Mouse (Mus musculus) urinary bladder, postnatal 36 days (tissue): ENCODE data around the gene Chd2.
"Not testable (repeated sequence)": the region's sequence is repeated elsewhere in the genome, so short reads cannot be mapped to it uniquely, and the experiment has no call there.

Experiments used
- DNase-seq, 2 experiments: peaks; one replicate each; pipeline ENCODE4 v3.0.0; 2022; ENCODE audit warnings: low spot score in 2 of 2, mixed read lengths in 1 of 2

Gene Chd2

DNA sequence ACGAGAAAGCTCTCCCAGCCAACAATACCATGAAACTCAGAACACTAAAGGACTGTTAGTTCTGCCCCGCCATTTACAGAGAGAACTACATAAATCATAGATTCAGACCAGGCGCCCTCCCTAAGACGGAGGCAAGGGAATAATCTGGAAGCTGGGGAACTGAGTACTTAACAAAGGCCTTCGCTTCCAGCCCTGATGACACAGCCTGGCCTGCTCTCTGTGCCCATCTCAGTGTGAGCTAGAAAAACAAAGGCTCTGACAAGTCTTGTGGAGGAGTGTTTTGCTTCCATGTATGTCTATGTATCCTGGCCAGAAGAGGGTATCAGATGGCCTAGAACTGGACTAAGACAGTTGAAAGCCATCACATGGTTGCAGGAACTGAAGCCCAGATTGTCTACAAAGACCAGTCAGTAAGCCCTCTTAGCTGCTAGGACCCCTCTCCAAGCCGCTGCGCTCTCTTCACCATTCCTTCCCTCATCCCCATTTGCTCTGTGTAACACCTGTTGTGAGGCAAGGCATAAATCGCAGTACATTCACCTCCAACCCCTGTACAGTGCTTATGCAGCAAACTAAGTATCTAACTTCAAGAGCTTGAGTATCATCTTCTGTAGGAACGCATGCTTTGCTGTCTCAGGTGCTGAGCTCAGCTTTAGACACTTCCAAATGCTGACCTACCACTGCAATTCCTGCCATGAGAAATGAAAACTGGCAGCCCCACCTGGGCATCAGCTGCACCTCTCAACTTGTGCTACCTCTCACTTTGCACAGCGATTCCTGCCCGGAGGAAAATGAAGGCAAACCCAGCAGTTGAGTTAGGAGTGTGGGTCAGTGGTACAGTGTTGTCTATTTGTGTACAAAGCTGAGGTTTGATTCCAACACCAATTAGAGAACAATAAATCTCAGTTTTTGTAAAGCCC is 20.1 kb downstream of the Chd2 start:
- no peak for DNase-seq

DNA sequence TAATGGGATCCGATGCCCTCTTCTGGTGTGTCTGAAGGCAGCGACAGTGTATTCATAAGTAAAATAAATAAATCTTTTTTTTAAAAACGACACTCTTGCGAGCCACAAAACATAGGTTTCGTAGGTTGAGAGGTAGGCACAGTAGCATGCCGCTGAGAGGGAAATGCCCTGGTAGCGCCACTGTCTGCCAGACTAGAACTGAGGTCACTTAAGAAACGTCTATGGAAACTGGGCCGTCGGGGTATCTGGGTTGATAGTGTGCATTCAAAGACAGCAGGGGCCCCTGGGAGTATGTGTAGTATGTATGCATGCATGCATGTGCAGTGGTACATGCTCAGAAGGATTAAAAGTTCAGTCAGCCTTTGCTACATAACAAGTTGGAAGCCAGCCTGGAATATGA is 21.4 kb downstream of the Chd2 start:
- no peak for DNase-seq

DNA sequence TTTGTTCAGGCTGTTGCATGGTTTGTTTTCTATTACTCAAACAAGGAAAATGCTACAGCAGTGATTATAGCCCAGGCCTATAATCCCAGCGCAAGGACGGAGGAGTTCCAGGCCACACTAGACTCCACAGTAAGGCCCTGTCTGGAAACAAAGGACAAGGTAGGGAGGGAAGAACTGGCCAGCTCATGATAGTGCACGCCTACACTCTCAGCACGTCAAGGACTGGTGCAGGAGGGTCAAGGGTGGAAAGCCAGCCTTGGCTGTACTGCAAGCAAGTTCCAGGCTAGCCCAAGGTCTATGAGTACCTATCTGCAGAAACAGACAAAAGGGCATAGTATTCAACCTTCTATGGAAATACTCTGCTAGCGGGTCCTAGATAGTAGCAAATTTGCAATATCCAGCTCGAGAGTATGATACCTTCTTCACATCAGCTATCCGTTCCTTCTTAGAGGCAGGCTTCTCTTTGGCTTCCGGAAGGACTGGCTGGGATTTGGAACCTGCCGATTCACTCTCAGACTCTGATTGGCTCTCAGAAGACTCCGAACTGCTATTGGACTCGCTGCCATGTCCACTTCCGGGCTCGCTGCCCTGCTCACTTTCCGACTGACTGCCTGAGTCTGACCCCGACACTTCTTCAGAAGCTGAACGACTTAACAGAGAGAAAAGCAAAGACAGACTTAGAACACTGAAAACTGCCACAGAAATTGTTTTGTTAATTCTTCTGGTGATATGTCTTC is 22.4 kb downstream of the Chd2 start:
- no peak for DNase-seq

DNA sequence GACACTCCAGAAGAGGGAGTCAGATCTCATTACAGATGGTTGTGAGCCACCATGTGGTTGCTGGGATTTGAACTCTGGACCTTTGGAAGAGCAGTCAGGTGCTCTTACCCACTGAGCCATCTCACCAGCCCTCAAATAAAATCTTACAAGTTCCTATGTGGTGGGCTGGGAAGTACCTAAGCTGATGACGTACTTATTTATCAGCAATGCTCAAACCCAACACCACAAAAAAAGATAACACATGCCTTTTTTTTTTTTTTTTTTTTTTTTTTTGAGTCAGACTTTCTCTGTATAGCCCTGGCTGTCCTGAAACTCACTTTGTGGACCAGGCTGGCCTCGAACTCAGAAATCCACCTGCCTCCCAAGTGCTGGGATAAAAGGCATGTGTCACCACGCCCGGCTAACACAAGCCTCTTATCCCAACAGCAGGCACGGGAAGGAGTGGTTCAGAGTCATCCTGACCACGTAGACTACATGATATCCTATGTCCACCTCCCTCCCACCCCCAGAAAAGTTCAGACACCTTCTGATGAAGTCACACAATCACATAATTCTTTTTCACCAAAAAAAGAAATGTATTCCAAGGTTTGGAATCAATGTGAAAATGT is 23.2 kb downstream of the Chd2 start:
- not testable (repeated sequence) for DNase-seq

DNA sequence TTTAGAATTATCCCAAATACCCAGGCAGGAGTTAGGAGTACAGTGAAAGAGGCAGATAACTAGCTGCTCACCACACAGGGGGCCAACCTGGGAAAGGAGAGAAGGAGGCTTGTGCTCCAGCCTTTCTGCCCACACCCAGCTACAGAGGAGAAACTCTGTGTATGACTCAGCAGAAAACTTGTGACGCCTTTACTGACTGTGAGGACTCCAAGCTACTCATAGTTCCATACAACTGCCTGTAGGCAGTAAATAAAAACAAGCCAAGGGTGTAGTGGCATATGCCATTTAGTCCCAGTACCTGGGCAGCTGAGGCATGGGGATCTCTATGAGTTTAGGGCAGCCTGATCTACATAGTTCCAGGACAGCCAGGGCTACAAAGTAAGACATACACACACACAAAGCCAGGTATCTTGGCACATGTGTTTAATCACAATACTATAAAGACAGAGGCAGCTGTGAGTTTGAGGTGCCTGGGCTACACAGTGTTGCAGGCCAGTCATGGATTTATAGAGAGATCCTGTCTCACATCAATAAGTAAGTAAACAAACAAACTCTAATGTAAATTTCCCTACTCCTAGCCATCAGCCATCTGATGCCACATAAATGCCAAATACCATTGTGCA is 24.1 kb downstream of the Chd2 start:
- no peak for DNase-seq

DNA sequence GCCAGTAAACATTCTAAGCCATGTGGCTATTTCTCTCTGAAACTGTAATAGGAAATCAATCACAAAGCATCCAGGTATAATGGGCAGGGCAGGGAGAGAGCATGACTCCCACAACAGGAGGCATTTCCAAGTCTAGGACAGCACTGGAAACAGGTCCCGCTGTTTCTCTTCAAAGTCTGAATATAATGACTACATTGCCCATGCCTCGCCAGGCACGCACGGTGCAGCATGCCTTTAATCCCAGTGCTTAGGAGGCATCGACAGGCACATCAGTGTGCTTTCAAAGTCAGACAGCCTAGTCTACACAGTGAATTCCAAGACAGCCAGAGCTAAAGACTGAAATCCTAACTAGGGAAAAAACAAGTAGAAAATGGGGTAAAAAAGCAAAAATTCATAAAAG is 24.8 kb downstream of the Chd2 start:
- no peak for DNase-seq

DNA sequence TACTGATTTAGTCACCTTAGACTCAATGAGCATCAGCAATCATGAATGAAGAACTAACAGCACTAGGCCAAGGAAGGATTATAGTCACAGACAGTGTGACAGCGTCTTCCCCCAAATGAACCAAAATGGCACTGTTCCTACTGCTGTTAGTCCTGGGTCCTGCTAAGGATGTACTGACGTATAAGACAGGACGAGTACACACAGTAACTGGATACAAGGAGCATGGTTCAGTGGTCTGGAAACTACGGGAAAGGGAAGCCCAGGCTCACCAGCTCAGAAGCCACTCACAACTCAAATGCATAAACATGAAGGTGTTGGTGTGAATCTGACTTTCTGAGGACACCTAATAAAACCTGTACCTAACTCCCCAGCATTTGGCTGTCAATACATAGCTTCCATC is 27.1 kb downstream of the Chd2 start:
- DNase-seq, result no peak

DNA sequence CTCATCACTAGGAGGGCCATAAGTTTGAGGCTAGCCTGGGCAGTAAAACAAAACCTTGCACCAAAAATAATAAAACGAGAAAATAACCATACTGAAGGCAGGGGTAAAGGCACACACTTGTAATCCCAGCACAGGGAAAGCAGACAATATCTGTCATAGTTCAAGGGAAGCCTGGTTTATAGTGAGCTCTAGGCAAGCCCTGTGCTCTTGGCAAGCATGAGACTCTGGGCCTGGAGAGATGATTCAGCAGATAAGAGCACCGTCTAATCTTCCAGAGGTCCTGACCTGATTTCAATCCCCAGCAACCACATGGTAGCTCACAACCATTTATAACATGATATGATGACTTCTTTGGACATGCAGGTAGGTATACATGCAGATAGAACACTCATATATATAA is 29.2 kb downstream of the Chd2 start:
- no peak for DNase-seq

DNA sequence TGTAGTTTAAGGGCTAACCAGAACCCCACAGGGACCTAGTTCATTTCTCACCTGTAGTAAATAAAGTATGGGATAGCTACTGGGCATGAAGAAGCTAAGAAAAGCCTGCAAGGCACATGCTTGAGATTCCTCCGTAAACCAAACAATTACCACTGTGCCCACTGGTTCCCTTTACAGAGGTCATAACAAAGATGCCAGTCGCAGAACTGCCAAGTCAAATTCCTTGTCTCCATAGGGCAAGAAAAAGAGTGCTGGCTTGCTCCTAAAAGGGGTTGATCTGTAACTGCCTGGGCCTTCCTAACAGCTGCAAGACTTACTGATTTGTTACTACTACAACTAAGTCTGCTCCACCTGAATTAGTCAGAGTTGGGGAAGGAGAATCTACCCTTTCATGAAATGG is 32.9 kb downstream of the Chd2 start:
- no peak for DNase-seq

DNA sequence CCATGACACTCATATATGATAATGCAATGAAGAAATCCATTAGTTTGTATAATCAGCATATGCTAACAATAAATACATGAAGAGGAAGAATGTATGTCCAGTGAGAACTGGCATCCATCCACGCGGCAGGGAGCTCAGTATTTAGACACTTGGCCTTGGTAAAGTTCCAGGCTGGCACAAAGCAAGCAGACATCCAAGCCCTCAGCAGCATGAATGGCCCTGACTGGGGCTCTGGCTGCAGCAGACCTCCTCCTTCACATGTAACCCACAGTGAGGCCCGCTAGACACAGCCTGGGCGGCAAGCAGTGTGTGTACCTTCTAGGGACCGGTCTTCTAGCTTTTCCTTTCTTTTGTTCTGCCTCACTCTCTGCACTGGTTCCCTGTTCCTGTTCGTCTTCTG is 34.1 kb downstream of the Chd2 start:
- DNase-seq, result no peak

DNA sequence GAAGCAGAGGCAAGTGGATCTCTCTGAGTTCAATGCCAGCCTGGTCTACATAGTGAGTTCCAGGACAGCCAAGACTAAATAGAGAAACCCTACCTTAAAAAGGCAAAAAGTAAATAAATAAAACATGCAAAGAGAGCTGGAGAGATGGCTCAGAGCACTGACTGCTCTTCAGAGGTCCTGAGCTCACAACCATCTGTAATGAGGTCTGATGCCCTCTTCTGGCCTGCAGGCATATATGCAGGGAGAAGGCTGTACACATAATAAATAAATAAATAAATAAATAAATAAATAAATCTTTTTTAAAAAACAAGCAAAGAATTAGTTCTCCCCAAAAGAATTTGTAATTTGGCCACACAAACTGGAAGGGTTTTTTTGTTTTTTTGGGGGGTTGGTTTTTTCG is 34.8 kb downstream of the Chd2 start:
- no peak for DNase-seq

DNA sequence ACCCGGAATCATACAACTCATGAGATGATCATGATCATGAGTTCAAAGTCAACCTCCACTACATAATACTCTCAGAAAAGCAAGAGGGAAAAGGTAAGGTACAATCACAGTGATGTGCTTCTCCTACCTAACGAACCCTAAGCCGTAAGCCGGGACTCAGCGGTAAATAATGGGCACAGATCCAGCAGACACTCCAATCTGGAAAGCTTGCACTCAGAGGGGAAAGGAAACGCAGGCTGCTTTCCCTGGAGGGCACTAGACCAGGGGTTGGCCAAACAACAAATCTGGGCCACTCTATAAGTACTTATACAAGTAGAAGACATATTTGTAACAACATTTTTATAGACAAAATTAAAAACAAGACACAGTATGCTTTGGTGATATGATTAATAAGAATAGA is 36.4 kb downstream of the Chd2 start:
- no peak for DNase-seq

DNA sequence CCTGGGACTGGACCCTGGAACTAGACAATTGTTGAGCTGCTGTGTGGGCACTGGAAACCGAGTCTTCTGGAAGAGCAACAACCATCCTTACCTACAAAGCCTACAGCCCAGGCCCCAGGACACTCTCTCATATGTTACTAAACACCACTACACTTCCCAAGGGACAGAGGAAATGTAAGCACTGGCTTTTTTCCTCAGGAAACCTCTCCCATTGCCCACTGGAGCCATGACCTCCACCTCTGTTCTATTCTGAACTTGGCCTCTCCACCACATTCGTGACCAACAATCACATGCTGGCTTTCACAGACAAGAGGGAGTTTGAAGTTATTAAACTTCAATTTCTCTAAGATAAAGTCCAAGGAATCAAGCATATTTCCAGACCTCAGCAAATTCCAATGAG is 43.4 kb downstream of the Chd2 start:
- DNase-seq, result no peak

DNA sequence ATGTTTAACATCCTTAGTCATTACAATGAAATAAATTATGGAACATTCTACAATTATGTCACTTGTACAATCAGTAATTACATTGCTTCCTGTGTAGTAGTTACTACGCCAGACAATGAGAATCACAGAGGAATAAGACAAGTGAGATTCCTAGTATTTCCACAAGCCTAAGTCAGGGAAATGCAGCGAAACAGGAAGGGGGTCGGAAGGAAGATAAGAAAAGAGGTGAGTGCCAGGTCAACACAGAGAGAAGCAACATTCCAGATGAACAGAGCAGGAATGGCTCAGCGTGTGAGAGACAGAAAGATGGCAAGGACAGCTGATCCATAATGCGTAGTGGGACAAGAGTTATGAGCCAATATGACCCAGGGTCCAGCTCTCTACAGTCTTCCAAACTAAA is 52.4 kb downstream of the Chd2 start:
- no peak for DNase-seq

DNA sequence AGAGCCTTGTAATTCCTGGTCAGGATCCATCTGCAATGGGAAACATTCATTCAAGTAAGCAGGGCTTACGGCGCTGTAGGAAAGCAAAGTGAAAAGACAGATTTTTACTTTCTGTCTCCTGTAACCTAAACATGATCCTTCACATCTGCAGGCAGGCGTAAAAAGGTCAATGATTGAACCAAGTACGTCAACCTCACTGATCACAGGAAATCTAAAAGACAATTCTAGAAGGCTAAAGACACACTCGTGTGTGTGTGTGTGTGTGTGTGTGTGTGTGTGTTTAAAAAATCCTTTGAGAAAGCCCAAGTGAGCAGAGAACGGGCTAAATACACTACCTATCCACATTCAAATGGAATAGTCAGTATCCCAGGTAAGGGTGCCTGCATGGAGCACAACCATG is 60.5 kb downstream of the Chd2 start:
- no peak for DNase-seq

DNA sequence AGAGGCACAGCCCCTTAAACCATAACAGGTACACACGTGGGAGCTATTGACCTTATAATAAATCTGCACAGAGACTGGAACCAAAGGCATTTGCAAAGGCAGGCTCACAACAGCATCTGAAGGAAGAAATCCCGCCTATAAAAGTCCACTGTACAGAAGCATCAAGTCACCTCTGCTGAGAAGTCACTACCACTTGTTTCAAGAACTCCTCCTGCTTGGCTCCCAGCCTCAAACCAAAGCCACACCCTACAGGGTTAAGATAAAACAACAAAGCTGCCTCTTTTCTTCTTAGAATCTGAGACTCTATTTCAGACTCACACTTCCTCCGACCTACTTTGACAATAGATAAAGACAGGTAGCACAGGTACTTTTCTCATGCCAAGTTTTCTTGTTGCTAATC is 62.1 kb downstream of the Chd2 start:
- peak in 1 of 2 experiments; percentile 18 for DNase-seq

DNA sequence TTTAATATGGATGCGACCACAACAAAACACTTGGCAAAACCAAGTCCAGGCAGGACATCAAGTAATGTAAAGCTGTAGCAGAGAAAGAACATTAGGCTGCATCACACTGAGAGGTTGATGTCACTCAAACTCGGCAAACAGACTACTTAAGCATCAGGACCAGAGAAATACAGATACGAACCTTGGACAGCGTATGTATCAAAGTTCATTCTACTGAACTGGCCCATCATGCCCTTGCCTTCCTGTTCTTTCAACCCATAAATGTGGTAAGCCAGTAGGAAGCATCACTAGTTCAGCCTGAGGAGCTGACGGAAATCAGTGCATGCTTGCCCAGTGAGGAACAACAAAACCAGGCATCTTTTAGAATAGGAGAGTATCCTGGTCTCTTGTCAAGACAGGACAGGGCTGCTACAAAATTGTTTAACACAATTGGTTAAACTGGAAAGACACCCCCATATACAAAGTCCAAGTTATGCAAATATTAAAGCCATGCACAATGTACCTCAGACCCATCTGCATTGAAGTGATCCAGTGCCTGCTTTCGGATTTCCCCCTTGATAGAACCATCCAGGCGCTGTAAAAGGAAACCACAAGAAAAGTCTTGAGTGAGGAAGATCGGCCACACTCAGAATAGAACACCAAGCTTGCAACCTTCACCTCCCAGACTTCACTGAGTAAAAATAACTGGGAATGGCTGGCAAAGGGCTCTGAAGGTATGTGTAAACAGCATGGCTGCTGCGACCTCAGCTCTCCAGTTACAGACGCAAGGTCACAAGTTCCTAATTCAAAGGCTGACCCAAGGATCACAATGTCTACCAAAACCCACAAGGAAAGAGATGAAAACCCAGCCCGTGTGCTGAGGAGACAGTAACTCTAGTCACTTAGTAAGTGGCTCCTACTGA is 63.2 kb downstream of the Chd2 start:
- no peak for DNase-seq

DNA sequence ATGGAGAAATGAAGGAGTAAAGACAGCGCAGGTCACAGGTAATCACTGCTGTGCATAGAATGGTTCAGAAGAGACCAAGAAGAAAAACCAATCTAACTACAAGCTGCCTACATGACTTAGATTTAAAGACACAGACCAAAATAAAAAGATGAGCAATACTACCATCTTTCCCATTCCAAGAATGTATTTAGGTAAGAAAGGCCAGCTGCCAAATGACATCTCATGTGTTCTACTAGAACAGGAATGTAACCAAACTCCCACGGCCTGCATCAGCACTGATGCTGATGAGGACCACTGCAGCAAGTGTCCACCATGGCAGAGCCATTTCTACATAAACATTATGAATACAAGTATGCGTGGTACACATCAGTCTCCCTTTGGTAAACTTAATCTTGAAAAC is 73.9 kb downstream of the Chd2 start:
- DNase-seq, result no peak

DNA sequence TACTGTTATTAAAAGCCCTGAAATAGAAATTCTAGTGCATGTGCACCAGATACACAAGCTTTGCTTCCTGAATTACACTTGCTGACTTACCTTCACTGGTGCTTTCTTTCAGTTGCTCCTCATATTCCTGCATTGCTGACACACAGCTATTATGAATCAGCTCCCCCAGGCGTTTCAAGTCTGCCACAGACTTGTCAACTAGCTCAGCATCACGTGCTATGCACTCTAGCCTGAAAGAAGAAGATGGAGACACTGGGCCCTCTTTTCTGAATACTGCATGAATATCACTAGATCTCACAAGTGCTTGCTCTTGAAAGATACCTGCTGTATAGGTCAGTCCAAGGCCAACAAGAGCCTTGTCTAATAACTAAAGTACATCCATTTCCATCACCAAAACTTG is 78.1 kb downstream of the Chd2 start:
- DNase-seq, result no peak

DNA sequence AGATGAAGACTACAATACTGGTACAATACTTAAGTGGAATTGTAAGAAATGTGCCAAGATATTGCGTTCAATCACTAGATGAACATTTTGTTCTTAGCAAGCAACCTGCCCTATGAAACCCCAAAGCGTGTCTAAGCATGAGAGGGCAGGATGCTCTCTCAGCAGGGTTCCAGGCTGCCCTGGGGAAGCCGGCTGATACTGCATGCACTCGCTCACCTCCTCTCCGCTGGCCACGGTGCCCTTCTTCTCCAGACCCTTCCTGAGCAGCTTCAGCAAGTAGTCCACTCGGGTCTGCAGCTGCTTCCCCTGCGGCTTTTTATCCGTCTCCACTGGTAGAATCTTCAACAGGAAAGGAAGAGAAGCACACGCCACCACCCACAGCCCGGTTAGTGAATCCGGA is 87.5 kb downstream of the Chd2 start:
- no peak for DNase-seq

DNA sequence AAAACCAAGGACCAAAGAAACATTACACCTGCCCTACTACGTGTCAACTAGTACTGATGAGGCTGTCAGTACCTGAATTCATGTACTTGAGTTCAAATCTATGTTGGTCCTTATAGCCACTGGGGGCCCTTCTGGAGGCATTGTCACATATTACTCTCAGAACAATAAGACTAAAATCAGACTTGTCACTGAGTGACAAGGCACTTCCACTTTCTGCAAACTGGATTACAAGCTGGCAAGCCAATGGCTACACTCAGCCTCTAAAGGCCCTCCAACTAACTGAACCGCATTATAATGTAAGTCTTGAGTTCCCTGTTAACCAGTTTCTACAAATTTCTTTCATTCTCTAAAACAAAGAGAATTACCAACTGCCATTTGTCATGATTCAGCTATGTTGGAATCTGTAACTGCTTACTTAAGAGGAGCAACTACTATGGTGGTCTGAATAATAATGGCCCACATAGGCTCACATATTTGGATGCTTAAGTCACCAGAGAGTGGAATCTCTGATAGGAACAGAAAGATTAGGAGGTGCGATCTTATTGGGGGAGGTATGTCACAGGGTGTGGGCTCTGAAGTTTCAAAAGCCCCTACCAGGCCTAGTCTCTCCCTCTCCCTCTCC is 89.3 kb downstream of the Chd2 start:
- no peak for DNase-seq
